Mouse (Mus musculus) hindbrain, embryonic 16.5 days (tissue): ENCODE results near the gene Anks3. TPM values are rescaled to one million over a fixed set of nuclear protein-coding genes. Genes with fewer than 3 reads are reported as not detected.

Experiments
- ATAC-seq: fragments of 200-750 bp; cut with Nextera tagmentation; 2 replicates; pipeline ENCODE4 v1.8.0; 2017; ENCODE audit warnings: moderate TSS enrichment, moderate library complexity
- H3K27ac ChIP-seq: fragments of 300-500 bp; sonication (generic); 2 replicates; pipeline ENCODE4 v1.5.1; 2014; ENCODE audit warnings: low read depth, mild to moderate bottlenecking, control low read depth, low read length, moderate library complexity
- H3K27me3 ChIP-seq: fragments of 300-500 bp; sonication (generic); replicated peaks from 2 replicates; pipeline ENCODE4 v1.6.1; 2014; ENCODE audit warnings: low read length; ENCODE audit not compliant: control insufficient read depth, insufficient read depth
- H3K36me3 ChIP-seq: fragments of 300-500 bp; sonication (generic); 2 replicates; pipeline ENCODE4 v1.6.1; 2014; ENCODE audit warnings: mild to moderate bottlenecking, low read length, moderate library complexity, mixed read lengths; ENCODE audit not compliant: control insufficient read depth, insufficient read depth
- H3K4me1 ChIP-seq: fragments of 300-500 bp; sonication (generic); 2 replicates; pipeline ENCODE4 v1.6.1; 2014; ENCODE audit warnings: low read depth, low read length; ENCODE audit not compliant: control insufficient read depth, insufficient read depth
- H3K4me2 ChIP-seq: fragments of 300-500 bp; sonication (generic); 2 replicates; pipeline ENCODE4 v1.6.1; 2014; ENCODE audit warnings: mild to moderate bottlenecking, low read length, control low read depth, moderate library complexity
- H3K4me3 ChIP-seq: fragments of 300-500 bp; sonication (generic); 2 replicates; pipeline ENCODE4 v1.5.1; 2014; ENCODE audit warnings: mild to moderate bottlenecking, low read length, control low read depth, moderate library complexity
- H3K9ac ChIP-seq: fragments of 300-500 bp; sonication (generic); 2 replicates; pipeline ENCODE4 v1.6.1; 2014; ENCODE audit warnings: low read depth, mild to moderate bottlenecking, control low read depth, low read length, moderate library complexity
- H3K9me3 ChIP-seq: fragments of 300-500 bp; sonication (generic); 2 replicates; pipeline ENCODE4 v1.6.1; 2014; ENCODE audit warnings: mild to moderate bottlenecking, low read length, moderate library complexity; ENCODE audit not compliant: control insufficient read depth
- WGBS: fragments of 180-500 bp; shearing (Covaris S2); extraction: QIAGEN DNeasy Blood & Tissue Kit; methylation state at CpG from one replicate; pipeline ENCODE4 v1.1.7; 2014; 5-methylcytosine and 5-hydroxymethylcytosine counted together
- polyA plus RNA-seq: library from polyadenylated mRNA; unstranded; fragments of >200 nt; fragmentation: Nextera tagmentation; extraction: Ambion mirVana; gene quantifications from 2 replicates; pipeline ENCODE4 v1.2.1, GENCODE M21; 2015

The Anks3 gene
- polyA plus RNA-seq, 1 experiment from 2014 or later, result 68.6 TPM

- no peak for ATAC-seq
- Histone ChIP-seq H3K36me3 (peaks cover 50% of the 10 kb centered on the region), H3K4me3 (no peak overlapping the region), H3K9me3 (no peaks in the 10 kb centered on the region), H3K27ac (no peak overlapping the region), H3K9ac (no peak overlapping the region), H3K4me1 (no peaks in the 10 kb centered on the region), H3K27me3 (no peaks in the 10 kb centered on the region), H3K4me2 (no peak overlapping the region)
- WGBS, result 94% methylated on average over 4 of the region's 4 CpGs
Observed at GRCm38 (mm10) chr16:4920556-4920955, 43.4 kb downstream of the Anks3 start.

GRCm38 (mm10) chr16:4916608-4917007, 47.4 kb downstream of the Anks3 start:
- Histone ChIP-seq H3K27me3 (no peaks in the 10 kb centered on the region), H3K4me2 (no peak overlapping the region), H3K9me3 (no peaks in the 10 kb centered on the region), H3K36me3 (peaks cover 29% of the 10 kb centered on the region), H3K9ac (no peak overlapping the region), H3K4me1 (no peaks in the 10 kb centered on the region), H3K27ac (no peak overlapping the region), H3K4me3 (no peak overlapping the region)
- no peak for ATAC-seq
- 93% methylated on average over 2 of the region's 2 CpGs for WGBS

- no peaks in the 10 kb centered on the region for H3K27me3 ChIP-seq
- no peaks in the 10 kb centered on the region for H3K9me3 ChIP-seq
- ATAC-seq, result no peak
- H3K4me2 ChIP-seq, result no peak overlapping the region
- H3K4me3 ChIP-seq, result no peak overlapping the region
- peaks cover 33% of the 10 kb centered on the region for H3K36me3 ChIP-seq
- H3K27ac ChIP-seq, result no peak overlapping the region
- H3K4me1 ChIP-seq, result no peaks in the 10 kb centered on the region
- H3K9ac ChIP-seq, result no peak overlapping the region
- WGBS, result 92% methylated on average over 3 of the region's 3 CpGs
Observed at GRCm38 (mm10) chr16:4915931-4916330, 48.1 kb downstream of the Anks3 start.

- WGBS, result 37% methylated on average over 12 of the region's 12 CpGs
- H3K27me3 ChIP-seq, result no peaks in the 10 kb centered on the region
- peaks cover 32% of the 10 kb centered on the region for H3K36me3 ChIP-seq
- H3K9me3 ChIP-seq, result no peaks in the 10 kb centered on the region
- H3K4me3 ChIP-seq, result no peak overlapping the region
- no peak overlapping the region for H3K4me2 ChIP-seq
- no peak overlapping the region for H3K9ac ChIP-seq
- no peak overlapping the region; the same call in 1 of the 2 replicates for H3K27ac ChIP-seq
- no peaks in the 10 kb centered on the region for H3K4me1 ChIP-seq
- peak; percentile 63 for ATAC-seq
Observed at GRCm38 (mm10) chr16:4913783-4914735, 49.9 kb downstream of the Anks3 start.

- no peaks in the 10 kb centered on the region for H3K9me3 ChIP-seq
- ATAC-seq, result no peak; the same call in none of the 2 replicates
- peak overlapping the region; percentile 19; the same call in 1 of the 2 replicates for H3K27ac ChIP-seq
- no peaks in the 10 kb centered on the region for H3K27me3 ChIP-seq
- no peak overlapping the region for H3K9ac ChIP-seq
- peaks cover 32% of the 10 kb centered on the region for H3K36me3 ChIP-seq
- WGBS, result 78% methylated on average over 11 of the region's 11 CpGs
- H3K4me3 ChIP-seq, result no peak overlapping the region
- H3K4me2 ChIP-seq, result no peak overlapping the region
- H3K4me1 ChIP-seq, result no peaks in the 10 kb centered on the region
Observed at GRCm38 (mm10) chr16:4912907-4913782, 50.9 kb downstream of the Anks3 start.

GRCm38 (mm10) chr16:4912074-4912648, 51.8 kb downstream of the Anks3 start:
- Histone ChIP-seq H3K4me1 (no peaks in the 10 kb centered on the region), H3K9me3 (no peaks in the 10 kb centered on the region), H3K4me2 (no peak overlapping the region), H3K9ac (no peak overlapping the region), H3K27ac (no peak overlapping the region), H3K4me3 (no peak overlapping the region), H3K36me3 (peaks cover 32% of the 10 kb centered on the region), H3K27me3 (no peaks in the 10 kb centered on the region)
- no peak for ATAC-seq
- 74% methylated on average over 10 of the region's 10 CpGs for WGBS

GRCm38 (mm10) chr16:4910758-4911157, 53.2 kb downstream of the Anks3 start:
- Histone ChIP-seq H3K9ac (no peak overlapping the region), H3K36me3 (peaks cover 19% of the 10 kb centered on the region)
- 95% methylated on average over 8 of the region's 8 CpGs for WGBS

GRCm38 (mm10) chr16:4909745-4910144, 54.3 kb downstream of the Anks3 start:
- peaks cover 13% of the 10 kb centered on the region for H3K36me3 ChIP-seq
- no peaks in the 10 kb centered on the region for H3K27me3 ChIP-seq
- no peak for ATAC-seq
- H3K9ac ChIP-seq, result no peak overlapping the region
- no peaks in the 10 kb centered on the region for H3K4me1 ChIP-seq
- no peak overlapping the region for H3K4me2 ChIP-seq
- no peak overlapping the region for H3K27ac ChIP-seq
- 98% methylated on average over 2 of the region's 2 CpGs for WGBS
- H3K4me3 ChIP-seq, result no peak overlapping the region
- no peaks in the 10 kb centered on the region for H3K9me3 ChIP-seq

More at GRCm38 (mm10) chr16:4910758-4911157, 53.2 kb downstream of the Anks3 start:
- Histone ChIP-seq H3K27ac (no peak overlapping the region), H3K4me3 (no peak overlapping the region), H3K4me1 (no peaks in the 10 kb centered on the region), H3K27me3 (no peaks in the 10 kb centered on the region), H3K4me2 (no peak overlapping the region), H3K9me3 (no peaks in the 10 kb centered on the region)
- ATAC-seq, result no peak
